Mouse (Mus musculus) ES-Bruce4 (cell line): ENCODE data around the gene Kansl2.

ENCODE experiments used
- CTCF ChIP-seq: IDR thresholded peaks from one replicate; pipeline ENCODE4 v1.8.1; 2011; ENCODE audit warnings: low read depth, low read length
- POLR2A ChIP-seq: IDR thresholded peaks from one replicate; pipeline ENCODE4 v1.8.1; 2011; ENCODE audit warnings: low read length; ENCODE audit not compliant: insufficient read depth

- TF ChIP-seq CTCF (no peak), POLR2A (no peak)
These were observed 51.4 kb downstream of the Kansl2 start, which contains the start of gene Lalba for GRCm38 (mm10) chr15:98482701-98483100.
